Mouse (Mus musculus): ENCODE measurements around the gene Shld2. TPM values are rescaled to one million over a fixed set of nuclear protein-coding genes. Genes with fewer than 3 reads are reported as not detected.

Gene Shld2
- not detected in 2 replicates for polyA plus RNA-seq (2012; ENCODE audit: insufficient read depth, insufficient read length, low replicate concordance, missing spikeins)

DNA sequence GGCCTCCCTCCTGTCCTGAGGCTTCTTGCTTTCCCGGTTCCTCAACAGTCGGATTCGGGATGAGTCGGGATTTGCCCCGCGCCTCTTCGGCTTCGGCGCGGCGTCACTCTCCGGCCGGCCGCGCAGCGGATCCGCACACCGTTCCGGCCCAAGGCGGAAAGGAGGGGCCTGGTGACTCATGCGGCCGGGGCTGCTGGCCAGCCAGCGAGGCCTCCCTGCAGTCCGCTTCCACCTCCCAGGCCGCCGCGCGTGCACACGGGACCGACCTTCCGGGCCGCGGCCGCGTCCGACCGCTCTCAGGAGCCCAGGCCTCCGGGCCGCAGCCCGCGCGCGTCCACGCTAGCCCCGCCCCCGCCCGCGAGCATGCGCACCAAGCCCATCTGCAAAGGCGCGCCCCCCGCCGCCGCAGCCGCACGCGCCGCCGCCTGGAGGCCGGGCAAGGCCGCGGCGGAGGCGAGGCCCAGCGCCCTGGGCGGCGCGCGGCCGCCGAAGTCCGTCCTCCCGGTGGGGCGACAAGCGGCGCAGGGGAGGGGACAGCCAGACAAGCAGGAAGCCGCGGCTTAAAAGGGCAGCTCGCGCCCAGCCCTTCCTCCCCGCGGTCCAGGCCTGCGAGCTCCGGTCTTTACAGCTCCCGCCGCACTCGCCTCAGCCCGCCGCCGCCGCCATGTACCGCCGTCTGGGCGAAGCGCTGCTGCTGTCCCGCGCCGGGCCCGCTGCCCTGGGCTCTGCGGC, at the start of gene Shld2, which contains the start of gene Glud1:
Gene Shld2 (minus strand): TSS at position 260 of the 732 bp plus-strand sequence.
Gene Glud1 (plus strand): TSS at position 494 of the 732 bp plus-strand sequence.
- Histone ChIP-seq H3K4me1 (ENCODE audit: control insufficient read depth, insufficient read depth, low read length) (peaks cover 5% of the 10 kb centered on the region; the same call in 1 of the 2 replicates), H3K27ac (ENCODE audit: insufficient read depth, low read depth, low read length) (peak within 1 kb of the TSS; percentile 88), H3K4me3 (ENCODE audit: insufficient read depth, low read depth, low read length) (peak within 1 kb of the TSS; percentile 99)
- TF ChIP-seq POLR2A (IDR thresholded peaks at IDR 0.05; ENCODE audit: insufficient read depth, low read depth, low read length) (peak; percentile 92), CTCF (IDR thresholded peaks at IDR 0.05; ENCODE audit: insufficient read depth, low read depth, low read length) (0 out of 2 replicates have a peak, but pooled peaks have one; percentile 8)
- WGBS, result under 1% methylated on average over 98 of the region's 100 CpGs

DNA sequence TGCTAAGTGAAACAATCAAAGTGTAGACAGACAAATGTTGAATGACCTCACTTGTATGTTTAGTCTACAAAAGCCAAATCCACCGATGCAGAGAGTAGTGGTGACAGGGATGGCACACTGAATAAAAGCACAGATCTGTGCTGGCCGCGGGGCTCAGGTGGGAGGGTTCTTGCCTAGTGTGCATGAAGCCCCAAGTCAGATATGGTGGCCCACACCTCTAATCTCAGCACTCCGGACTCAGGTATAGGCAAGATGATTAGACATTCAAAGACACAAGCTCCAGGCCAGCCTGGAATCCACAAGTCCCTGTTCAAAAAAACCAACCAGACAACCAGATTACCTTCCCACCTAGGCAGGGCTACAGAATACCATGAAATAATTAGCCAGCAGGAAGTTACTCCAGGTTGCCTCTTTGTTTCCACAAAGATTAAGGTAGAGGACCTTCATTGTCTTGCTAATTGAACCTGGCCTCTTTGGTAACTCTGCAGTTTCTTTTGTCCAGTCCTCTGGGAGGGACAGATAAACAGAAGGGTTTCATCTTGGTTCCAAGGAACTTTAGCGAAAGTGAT, 49.5 kb upstream of the Shld2 start:
- H3K4me1 ChIP-seq (ENCODE audit: control insufficient read depth, insufficient read depth, low read length), result peaks cover 23% of the 10 kb centered on the region
- WGBS, result 61% methylated on average over 5 of the region's 5 CpGs
- H3K27ac ChIP-seq (ENCODE audit: insufficient read depth, low read depth, low read length), result no peak overlapping the region
- TF ChIP-seq CTCF (IDR thresholded peaks at IDR 0.05; ENCODE audit: insufficient read depth, low read depth, low read length), result no peak
- TF ChIP-seq POLR2A (IDR thresholded peaks at IDR 0.05; ENCODE audit: insufficient read depth, low read depth, low read length), result no peak
- H3K4me3 ChIP-seq (ENCODE audit: insufficient read depth, low read depth, low read length), result no peak overlapping the region

DNA sequence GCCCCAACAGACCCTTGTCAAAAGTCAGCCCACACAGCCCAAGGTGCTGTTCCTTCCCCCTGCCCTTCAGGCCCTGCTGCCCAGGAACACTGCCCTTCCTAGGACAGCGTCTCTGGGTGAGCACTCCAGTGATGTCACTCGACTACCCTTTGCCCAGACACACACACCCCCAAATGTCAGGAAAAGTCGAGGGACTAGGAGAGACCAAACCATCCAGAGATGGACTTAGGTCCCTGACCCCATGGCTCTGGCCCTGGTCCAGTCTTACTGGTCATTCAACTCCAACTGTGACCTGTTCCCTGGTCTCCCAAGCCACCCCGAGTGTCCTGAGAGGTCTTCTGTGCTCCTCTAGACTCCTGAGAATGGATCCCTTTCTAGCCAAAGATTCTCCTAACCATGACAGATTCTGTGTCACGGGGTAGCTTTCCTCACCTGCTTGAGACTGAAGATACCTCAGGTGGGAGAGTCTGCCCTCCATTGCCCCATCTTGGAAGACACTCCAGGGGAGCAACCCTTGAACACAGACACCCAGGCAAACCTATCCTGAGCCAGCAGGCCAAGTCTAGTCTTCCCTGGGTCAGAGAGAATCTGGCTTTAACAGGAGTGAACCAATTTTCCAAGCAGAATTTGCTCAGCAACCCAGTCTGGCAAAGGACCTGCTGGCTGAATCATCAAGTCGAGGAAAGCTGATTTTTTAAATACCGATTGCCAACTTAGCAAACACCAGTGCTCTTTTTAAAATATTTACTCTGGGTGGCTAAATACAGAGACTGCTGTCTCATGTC, 47.6 kb upstream of the Shld2 start:
- Histone ChIP-seq H3K4me3 (ENCODE audit: insufficient read depth, low read depth, low read length) (no peak overlapping the region), H3K27ac (ENCODE audit: insufficient read depth, low read depth, low read length) (no peak overlapping the region), H3K4me1 (ENCODE audit: control insufficient read depth, insufficient read depth, low read length) (peaks cover 17% of the 10 kb centered on the region)
- TF ChIP-seq CTCF (IDR thresholded peaks at IDR 0.05; ENCODE audit: insufficient read depth, low read depth, low read length), result no peak
- no peak for TF ChIP-seq POLR2A (IDR thresholded peaks at IDR 0.05; ENCODE audit: insufficient read depth, low read depth, low read length)
- 66% methylated on average over 7 of the region's 7 CpGs for WGBS

DNA sequence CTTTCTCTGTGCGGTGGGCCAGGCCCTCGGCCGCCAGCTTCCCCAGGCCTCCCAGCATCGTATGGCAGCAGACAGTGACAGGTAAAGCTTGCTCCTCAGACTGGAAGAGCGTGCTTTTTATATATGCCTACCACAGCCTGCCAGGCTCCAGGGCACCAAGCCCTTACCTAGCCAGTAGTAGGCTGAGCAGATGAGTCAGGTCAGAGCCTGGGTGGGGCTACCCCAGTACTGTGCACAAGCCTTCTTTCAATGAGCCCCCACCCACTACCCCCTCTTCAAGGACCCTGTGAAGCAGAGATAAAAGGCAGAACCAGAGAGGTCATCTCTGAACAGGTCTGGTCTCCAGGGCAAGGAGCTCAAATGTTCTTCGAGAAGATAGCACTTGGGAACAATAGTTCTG, 45.0 kb upstream of the Shld2 start, which contains the start of gene Fam25c:
Gene Fam25c (minus strand): TSS at position 133 of the 400 bp plus-strand sequence.
- H3K4me3 ChIP-seq (ENCODE audit: insufficient read depth, low read depth, low read length), result no peak within 1 kb of the TSS
- TF ChIP-seq POLR2A (IDR thresholded peaks at IDR 0.05; ENCODE audit: insufficient read depth, low read depth, low read length), result no peak
- TF ChIP-seq CTCF (IDR thresholded peaks at IDR 0.05; ENCODE audit: insufficient read depth, low read depth, low read length), result no peak
- no peak within 1 kb of the TSS for H3K27ac ChIP-seq (ENCODE audit: insufficient read depth, low read depth, low read length)
- WGBS, result 90% methylated on average over 6 of the region's 6 CpGs
- H3K4me1 ChIP-seq (ENCODE audit: control insufficient read depth, insufficient read depth, low read length), result peaks cover 17% of the 10 kb centered on the region

DNA sequence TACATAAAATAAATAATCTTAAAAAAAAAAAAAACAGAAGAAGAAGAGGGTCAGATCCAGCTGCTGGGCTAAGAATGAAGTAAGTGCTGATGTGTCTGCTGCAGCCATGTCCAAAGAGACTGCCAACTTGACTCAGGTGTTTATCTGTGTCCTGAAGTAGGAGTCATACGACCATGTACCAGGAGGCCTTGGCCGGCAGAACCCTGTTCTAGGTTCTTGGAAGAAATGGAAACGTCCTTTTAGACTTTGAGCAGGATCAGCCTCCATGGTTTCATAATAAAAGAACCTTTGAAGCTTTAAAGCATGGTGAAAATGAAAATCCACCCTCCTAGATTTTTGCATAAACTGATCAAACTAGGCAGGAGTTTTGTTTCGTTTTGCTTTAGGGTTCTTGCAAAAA, 44.2 kb upstream of the Shld2 start:
- no peak overlapping the region for H3K4me3 ChIP-seq (ENCODE audit: insufficient read depth, low read depth, low read length)
- H3K4me1 ChIP-seq (ENCODE audit: control insufficient read depth, insufficient read depth, low read length), result peaks cover 17% of the 10 kb centered on the region
- 88% methylated on average over 4 of the region's 4 CpGs for WGBS
- no peak overlapping the region for H3K27ac ChIP-seq (ENCODE audit: insufficient read depth, low read depth, low read length)
- TF ChIP-seq CTCF (IDR thresholded peaks at IDR 0.05; ENCODE audit: insufficient read depth, low read depth, low read length) (no peak), POLR2A (IDR thresholded peaks at IDR 0.05; ENCODE audit: insufficient read depth, low read depth, low read length) (no peak)

DNA sequence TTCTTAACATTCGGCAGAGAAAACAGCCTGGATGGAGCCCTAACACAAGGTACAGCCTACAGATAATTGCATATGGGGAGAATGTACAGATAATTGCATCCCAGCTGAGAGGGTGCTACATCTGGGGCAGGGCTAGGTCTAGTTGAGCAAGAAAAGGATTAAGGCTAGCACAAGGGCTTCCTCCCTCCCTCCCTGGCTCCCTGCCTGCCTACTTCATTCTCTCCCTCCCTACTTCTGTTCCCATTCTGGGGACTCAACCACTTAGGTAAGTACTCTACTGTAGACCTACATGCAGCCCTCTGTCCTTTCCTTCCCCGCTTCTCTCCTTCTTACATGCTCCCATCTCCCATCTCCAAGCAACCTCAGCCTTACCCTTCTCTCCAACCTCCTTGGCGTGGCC, 43.0 kb upstream of the Shld2 start:
- WGBS, result 72% methylated on average over 3 of the region's 3 CpGs
- Histone ChIP-seq H3K27ac (ENCODE audit: insufficient read depth, low read depth, low read length) (no peak overlapping the region), H3K4me3 (ENCODE audit: insufficient read depth, low read depth, low read length) (no peak overlapping the region), H3K4me1 (ENCODE audit: control insufficient read depth, insufficient read depth, low read length) (peaks cover 13% of the 10 kb centered on the region)
- TF ChIP-seq POLR2A (IDR thresholded peaks at IDR 0.05; ENCODE audit: insufficient read depth, low read depth, low read length), result no peak
- no peak for TF ChIP-seq CTCF (IDR thresholded peaks at IDR 0.05; ENCODE audit: insufficient read depth, low read depth, low read length)

DNA sequence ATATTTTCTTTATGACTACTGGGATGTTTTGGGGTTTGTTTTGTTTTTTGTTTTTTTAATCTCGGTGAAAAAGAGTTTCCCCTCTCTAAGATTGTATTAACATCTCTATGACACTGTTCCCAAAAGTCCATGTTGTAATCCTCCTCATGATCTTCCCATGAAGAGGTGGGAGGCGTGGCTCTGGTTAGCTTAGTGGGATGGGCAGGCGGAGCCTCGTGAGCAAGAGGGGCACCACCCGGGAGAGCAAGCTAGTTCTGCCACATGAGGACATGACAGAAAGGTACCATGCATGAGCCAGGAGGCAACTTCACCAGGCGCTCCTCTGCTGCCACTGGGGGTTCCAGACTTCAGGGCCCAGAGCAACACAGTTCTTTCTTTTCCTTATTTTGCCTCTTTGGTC, 42.2 kb upstream of the Shld2 start:
- no peak overlapping the region for H3K4me3 ChIP-seq (ENCODE audit: insufficient read depth, low read depth, low read length)
- TF ChIP-seq POLR2A (IDR thresholded peaks at IDR 0.05; ENCODE audit: insufficient read depth, low read depth, low read length) (no peak), CTCF (IDR thresholded peaks at IDR 0.05; ENCODE audit: insufficient read depth, low read depth, low read length) (no peak)
- 73% methylated on average over 6 of the region's 6 CpGs for WGBS
- H3K27ac ChIP-seq (ENCODE audit: insufficient read depth, low read depth, low read length), result no peak overlapping the region
- peaks cover 8% of the 10 kb centered on the region for H3K4me1 ChIP-seq (ENCODE audit: control insufficient read depth, insufficient read depth, low read length)

DNA sequence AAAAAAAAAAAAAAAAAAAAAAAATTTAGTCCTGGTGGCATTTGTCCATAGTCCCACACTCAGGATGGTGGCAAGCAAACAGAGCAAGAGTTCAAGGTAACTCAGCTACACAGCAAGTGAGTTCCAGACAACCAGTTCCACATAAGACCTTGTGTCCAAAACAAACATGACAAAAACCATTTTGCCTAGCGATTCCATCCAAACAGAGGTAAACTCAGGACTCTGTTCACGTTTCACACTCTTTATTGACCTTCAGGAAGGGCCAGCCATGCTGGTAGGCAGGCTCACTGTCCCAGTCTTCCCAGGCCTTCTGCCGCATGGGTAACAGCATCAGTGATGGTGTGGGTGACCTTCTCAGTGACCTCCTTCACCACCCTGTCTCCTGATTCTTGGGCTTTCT, 41.4 kb upstream of the Shld2 start:
- 94% methylated on average over 3 of the region's 3 CpGs for WGBS
- Histone ChIP-seq H3K27ac (ENCODE audit: insufficient read depth, low read depth, low read length) (no peak overlapping the region), H3K4me3 (ENCODE audit: insufficient read depth, low read depth, low read length) (no peak overlapping the region), H3K4me1 (ENCODE audit: control insufficient read depth, insufficient read depth, low read length) (peaks cover 6% of the 10 kb centered on the region; the same call in 1 of the 2 replicates)
- no peak for TF ChIP-seq CTCF (IDR thresholded peaks at IDR 0.05; ENCODE audit: insufficient read depth, low read depth, low read length)
- no peak for TF ChIP-seq POLR2A (IDR thresholded peaks at IDR 0.05; ENCODE audit: insufficient read depth, low read depth, low read length)
